Mouse (Mus musculus) skeletal muscle tissue, adult 2 months (tissue): ENCODE measurements at regions not wholly inside any gene's neighbourhood (a gene's known extent, or its start where the extent isn't known, plus 50 kb on each side); places are given as distances from the start of the nearest gene placed in this dataset.
"Not testable (repeated sequence)": the region's sequence is repeated elsewhere in the genome, so short reads cannot be mapped to it uniquely, and the experiment has no call there.

Experiments used
- DNase-seq: peaks from one replicate; pipeline ENCODE4 v3.0.0-alpha.2; 2012; ENCODE audit warnings: low read depth, low spot score

GRCm38 (mm10) chr12:119708715-119709114, 236.9 kb upstream of the Tmem196 start:
- DNase-seq, result not testable (repeated sequence)

GRCm38 (mm10) chr12:119730789-119731188, 214.8 kb upstream of the Tmem196 start:
- no peak for DNase-seq

GRCm38 (mm10) chr12:119762580-119762979, 183.0 kb upstream of the Tmem196 start:
- DNase-seq, result no peak

- DNase-seq, result peak; percentile 14
Observed at GRCm38 (mm10) chr12:119763292-119763976, 182.2 kb upstream of the Tmem196 start.

- no peak for DNase-seq
Observed at GRCm38 (mm10) chr12:119777559-119777958, 168.1 kb upstream of the Tmem196 start.

GRCm38 (mm10) chr12:119807692-119808091, 137.9 kb upstream of the Tmem196 start:
- DNase-seq, result no peak

GRCm38 (mm10) chr12:119816225-119816624, 129.4 kb upstream of the Tmem196 start:
- DNase-seq, result no peak

- no peak for DNase-seq
Observed at GRCm38 (mm10) chr12:119839119-119839518, 106.5 kb upstream of the Tmem196 start.

- no peak for DNase-seq
Observed at GRCm38 (mm10) chr12:119881744-119882143, 63.9 kb upstream of the Tmem196 start.

GRCm38 (mm10) chr12:119890030-119890429, 55.6 kb upstream of the Tmem196 start:
- no peak for DNase-seq
